Mouse (Mus musculus) midbrain, embryonic 13.5 days (tissue): ENCODE data around the gene Ccl26. TPM values are rescaled to one million over a fixed set of nuclear protein-coding genes. Genes with fewer than 3 reads are reported as not detected.

Experiments used
- polyA plus RNA-seq: library from polyadenylated mRNA; unstranded; fragments of >200 nt; fragmentation: Nextera tagmentation; extraction: Ambion mirVana; gene quantifications from 2 replicates; pipeline ENCODE4 v1.2.1, GENCODE M21; 2015

Gene Ccl26
- polyA plus RNA-seq, 1 experiment from 2014 or later = not detected

Other genes starting within 250 kb of the Ccl26 start
- gene Fkbp6, start 213.5 kb downstream of the Ccl26 start, polyA plus RNA-seq = 0.28 TPM in 1 of 2 replicates, not detected in the other
- gene Trim50, start 210.3 kb downstream of the Ccl26 start, polyA plus RNA-seq = 0.11 TPM in 1 of 2 replicates, not detected in the other
- gene Nsun5, start 193.6 kb downstream of the Ccl26 start, polyA plus RNA-seq = 30.8 and 33.9 TPM in 2 replicates
- 13.8 and 15.2 TPM in 2 replicates for gene Pom121, start 169.0 kb downstream of the Ccl26 start, polyA plus RNA-seq
- gene Hip1, start 18.4 kb downstream of the Ccl26 start, polyA plus RNA-seq = 38.9 and 40.9 TPM in 2 replicates
- gene Ccl24, start 9.5 kb upstream of the Ccl26 start, polyA plus RNA-seq = 2.0 and 3.7 TPM in 2 replicates
- gene Rhbdd2, start 69.0 kb upstream of the Ccl26 start, polyA plus RNA-seq = 88.1 and 88.3 TPM in 2 replicates
- gene Por, start 106.5 kb upstream of the Ccl26 start, polyA plus RNA-seq = 128 and 137 TPM in 2 replicates
- 70.1 and 72.7 TPM in 2 replicates for gene Tmem120a, start 180.9 kb upstream of the Ccl26 start, polyA plus RNA-seq
- gene Styxl1, start 214.8 kb upstream of the Ccl26 start, polyA plus RNA-seq = 0.34 TPM in 1 of 2 replicates, not detected in the other
- 563 and 580 TPM in 2 replicates for gene Mdh2, start 214.9 kb upstream of the Ccl26 start, polyA plus RNA-seq
- gene Srrm3, start 243.3 kb upstream of the Ccl26 start, polyA plus RNA-seq = 91.4 and 124 TPM in 2 replicates